Mouse (Mus musculus) heart, adult 18-20 months (tissue): ENCODE results near the gene Fam129c. TPM values are rescaled to one million over a fixed set of nuclear protein-coding genes. Genes with fewer than 3 reads are reported as not detected.
A peak's percentile ranks its signal among the peaks of the same experiment; 100 is the strongest.

Source experiments
- DNase-seq, 2 experiments: peaks; one replicate each; pipeline ENCODE4 v3.0.0; 2021 to 2022; ENCODE audit warnings: mixed read lengths in 1 of 2
- total RNA-seq, 2 experiments: library from RNA; stranded (reverse); gene quantifications; 2 replicates each; pipeline ENCODE4 v1.2.3; 2021

The Fam129c gene
- total RNA-seq, 2 experiments from 2014 or later: 0.99 to 1.0 TPM

DNA sequence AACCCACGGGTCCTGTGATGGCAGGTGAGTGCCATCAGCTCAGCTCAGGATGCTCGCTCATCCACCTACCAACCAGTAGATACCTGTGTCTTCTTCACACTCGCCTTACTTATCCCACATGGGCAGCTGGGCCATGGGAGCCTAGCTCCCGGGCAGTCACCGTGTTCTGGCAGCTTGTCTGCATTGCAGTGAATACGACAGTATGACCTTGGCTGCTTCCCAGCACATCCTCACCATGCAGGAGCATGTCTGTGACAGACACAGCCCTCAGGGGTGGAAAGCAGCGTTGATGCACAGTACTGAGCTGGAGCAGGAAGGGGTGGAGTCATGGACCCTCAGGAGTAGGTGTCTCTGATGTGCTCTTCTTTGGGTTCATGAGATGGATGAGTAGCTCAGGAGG lies 23.0 kb upstream of the Fam129c start:
- peak in 1 of 2 experiments; percentile 41 for DNase-seq

DNA sequence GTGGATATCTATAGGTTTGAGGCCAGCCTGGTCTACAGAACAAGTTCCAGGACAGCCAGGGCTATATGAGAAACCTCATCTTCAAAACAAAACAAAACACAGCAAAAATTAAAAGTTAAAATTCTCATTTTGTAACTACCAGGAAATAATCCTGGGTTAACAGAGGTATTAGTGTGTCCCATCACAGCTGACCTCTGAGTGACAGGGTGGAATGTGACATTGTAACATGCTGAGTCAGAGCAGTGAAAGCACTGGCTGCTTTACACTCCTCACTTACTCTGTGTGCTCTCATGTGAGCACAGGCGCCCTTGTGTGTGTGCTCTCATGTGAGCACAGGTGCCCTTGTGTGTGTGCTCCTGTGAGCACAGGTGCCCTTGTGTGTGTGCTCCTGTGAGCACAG lies 22.4 kb upstream of the Fam129c start:
- DNase-seq: no peak

DNA sequence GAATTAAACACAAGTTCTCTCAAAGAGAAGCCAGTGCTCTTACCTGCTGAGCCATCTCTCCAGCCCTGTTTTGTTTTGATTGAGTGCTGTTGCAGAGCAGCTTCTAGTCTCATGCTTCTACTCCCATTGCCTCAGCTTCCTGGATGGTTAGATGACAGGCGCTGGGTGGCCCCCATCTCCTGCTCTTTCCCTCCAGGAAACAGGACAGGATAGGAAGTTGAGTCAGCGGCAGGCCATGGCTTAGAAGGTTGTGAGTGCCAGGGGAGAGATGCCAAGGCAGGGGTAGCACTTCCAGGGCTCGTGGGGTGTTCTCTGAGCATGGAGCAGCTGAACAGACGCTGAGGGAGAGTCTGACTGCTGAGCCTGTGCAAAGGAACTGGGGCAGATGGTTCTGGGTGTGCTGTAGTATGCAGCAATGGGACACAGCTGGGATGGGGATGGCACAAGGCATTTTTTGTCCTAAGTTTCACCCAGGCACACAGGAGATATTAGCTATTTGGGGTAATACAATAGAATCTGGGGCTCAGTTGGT lies 19.5 kb upstream of the Fam129c start:
- DNase-seq: no peak

DNA sequence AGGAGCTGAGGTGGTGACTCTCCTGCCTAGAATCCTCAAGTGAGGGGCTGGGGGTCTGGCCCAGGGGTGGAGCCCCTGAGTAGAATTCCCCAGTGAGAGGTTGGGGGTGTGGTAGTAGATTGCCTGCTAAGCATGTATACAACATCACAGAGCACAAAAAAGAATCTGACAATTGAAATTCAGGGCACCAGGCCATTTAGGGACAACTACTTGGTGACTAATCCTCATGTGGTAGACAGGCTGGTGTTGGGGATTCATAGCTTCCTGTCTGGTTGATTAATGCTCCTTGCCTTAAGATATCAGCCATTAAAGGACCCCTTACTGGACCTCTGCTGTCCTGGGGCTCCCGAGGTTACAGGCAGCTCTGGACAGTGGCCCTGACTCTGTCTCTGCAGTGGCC lies 18.4 kb upstream of the Fam129c start:
- no peak for DNase-seq

DNA sequence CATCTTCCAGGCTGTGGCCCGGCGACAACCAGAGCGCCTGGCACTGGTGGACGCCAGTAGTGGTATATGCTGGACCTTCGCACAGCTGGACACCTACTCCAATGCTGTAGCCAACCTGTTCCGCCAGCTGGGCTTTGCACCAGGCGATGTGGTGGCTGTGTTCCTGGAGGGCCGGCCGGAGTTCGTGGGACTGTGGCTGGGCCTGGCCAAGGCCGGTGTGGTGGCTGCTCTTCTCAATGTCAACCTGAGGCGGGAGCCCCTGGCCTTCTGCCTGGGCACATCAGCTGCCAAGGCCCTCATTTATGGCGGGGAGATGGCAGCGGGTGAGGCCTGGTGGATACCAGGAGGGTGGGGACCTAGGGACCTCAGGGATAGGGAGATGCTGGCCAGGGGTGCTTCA lies 18.0 kb upstream of the Fam129c start:
- DNase-seq: peak; percentile 75 to 83

DNA sequence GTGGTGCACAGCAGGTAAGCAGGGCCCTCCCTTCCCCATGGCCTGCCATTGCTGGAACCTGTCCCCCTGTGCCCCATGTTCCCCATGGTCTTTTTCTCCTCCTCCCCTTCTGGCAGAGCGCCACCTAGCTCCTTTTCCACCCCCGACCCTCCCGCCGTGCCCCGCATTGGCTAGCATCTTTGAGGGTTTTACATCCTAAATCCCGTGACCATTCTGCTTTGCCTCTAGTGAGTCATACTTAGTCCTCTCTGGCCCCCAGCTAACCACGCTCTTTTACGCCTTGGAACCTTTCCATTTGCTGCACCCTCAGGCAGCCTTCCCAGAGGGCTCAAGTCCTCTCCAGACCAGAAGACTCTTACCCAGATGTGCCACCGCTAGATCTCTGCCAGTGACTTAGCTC lies 17.2 kb upstream of the Fam129c start:
- no peak for DNase-seq

DNA sequence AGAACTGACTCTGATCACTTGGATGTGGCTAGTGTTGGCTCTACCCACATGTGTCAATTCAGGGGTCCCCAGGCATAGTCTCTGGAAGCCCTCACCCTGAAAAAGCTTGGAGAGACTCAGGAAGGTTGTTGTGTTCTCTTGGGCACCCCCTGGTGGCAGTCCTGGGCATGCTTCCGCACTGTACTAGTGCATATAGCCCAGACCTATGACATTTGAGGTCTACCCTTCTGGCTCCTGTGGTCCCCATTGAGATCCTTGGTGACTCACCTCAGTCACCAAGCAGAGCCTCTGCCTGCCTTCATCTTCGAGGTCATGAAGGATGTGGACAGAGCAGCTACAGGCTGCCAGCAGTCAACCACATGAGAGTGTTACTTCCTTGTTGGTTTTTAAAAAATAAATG lies 10.6 kb upstream of the Fam129c start:
- DNase-seq: peak in 1 of 2 experiments; percentile 63

DNA sequence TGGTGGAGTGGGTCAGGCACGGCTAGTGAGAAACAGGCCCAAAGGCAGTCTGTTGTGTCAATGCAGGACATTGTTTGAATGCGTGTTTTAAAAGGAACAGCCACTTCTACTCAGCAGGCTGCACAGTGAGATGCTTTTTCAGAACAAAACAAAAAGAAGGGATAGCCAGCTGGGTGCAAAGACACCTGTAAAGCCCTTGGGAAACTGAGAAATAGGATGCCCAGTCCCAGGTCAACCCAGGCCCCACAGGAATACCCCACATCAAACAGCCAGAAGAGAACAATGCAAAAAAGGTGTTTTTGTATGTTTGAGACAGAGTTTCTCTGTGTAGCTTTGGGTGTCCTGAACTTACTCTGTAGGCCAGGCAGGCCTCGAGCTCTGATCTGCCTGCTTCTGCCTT lies 8.7 kb upstream of the Fam129c start:
- no peak for DNase-seq

DNA sequence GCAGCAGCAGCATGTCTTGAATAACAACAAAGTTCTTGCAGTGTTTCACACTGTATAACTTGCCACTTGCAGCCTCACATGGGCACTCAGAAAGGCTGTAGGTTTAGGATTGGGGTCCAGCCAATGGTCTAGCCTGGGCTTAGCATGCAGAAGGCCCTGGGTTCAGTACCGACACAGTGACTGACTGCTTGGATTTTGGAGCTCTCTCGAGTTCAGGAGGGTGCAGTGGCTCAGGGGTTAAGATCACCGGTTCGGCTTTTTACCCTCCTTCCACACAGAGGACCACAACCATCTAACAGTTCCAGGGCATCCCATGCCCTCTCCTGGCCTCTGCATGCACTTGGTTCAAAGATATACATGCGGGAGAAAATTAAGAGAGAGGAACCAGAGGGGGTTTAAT lies 6.4 kb upstream of the Fam129c start:
- DNase-seq: no peak

DNA sequence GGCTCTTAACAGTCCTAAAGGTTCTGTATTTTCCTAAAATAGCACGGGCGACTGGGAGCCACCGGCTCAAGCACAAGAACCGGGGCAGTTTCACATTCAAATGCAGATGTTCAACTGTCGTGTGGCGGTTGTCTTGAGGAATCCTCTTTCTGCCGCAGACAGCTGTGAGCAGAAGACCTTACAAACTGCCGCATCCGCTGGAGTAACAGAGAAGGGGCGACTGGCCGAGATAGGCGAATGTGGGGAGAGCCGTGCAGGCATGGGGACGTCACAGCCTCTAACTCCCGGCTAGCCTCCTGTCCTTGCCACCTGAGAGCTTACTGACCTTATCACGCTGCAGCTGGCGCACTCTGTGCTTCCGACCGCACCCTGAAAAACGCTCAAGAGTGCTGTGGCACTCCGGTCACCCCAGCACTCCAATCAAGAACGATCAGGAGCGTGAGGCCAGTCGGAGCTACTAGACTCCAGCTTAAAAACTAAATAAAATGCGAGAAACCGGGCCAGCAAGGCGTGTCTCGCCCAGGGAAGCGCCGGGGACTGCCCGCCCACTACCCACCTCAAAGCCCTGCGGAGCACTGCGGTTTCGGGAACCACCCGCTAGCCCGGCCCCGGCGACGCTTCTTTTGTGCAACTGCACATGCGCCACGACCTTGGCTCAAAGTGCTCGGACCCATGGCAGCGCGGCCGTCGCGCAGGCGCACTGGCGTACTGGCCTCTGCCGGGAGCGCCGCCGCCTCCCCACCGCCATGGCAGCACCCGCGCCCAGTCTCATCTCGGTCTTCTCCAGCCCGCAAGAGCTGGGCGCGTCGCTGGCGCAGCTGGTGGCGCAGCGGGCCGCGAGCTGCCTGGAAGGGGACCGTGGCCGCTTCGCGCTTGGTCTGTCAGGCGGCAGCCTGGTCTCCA lies 5.7 kb upstream of the Fam129c start, which contains the start of gene Pgls:
TSS of gene Pgls (plus strand) at position 706 of the 903 bp plus-strand sequence.
- peak; percentile 96 to 97 for DNase-seq

DNA sequence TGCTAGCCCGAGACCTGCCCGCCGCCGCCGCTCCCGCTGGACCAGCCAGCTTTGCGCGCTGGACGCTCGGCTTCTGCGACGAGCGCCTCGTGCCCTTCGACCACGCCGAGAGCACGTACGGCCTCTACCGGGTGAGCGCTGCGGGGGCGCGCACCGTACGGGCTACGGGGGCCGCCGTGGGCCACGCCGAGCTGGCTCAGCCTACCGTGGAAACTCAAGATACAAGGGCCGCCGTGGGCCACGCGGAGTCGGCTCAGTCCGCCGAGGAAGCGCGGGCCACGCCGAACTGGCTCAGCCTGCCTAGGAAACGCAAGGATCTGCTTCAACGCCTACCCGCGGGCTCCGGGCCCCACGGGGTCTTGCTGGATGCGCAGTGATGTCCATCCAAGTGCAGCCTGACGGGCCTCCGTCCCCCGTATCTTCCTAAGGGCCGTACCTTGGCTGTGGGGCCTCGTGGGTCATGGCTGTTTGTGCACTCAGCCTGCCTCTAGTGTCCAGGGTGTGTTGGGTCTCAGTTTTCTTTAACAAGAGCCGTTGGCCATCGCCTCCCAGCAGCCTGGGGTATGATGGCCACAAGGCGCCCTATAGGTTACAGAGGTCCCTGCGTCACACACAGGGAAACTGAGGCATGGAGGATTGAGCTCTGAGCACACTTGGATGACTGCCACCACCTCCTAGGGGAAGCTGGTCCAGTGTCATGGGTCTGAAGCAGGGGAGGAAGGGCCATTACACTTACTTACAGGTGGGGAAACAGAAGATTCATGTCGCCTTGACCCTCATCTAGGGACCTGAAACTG lies 4.9 kb upstream of the Fam129c start:
- DNase-seq: peak; percentile 85

DNA sequence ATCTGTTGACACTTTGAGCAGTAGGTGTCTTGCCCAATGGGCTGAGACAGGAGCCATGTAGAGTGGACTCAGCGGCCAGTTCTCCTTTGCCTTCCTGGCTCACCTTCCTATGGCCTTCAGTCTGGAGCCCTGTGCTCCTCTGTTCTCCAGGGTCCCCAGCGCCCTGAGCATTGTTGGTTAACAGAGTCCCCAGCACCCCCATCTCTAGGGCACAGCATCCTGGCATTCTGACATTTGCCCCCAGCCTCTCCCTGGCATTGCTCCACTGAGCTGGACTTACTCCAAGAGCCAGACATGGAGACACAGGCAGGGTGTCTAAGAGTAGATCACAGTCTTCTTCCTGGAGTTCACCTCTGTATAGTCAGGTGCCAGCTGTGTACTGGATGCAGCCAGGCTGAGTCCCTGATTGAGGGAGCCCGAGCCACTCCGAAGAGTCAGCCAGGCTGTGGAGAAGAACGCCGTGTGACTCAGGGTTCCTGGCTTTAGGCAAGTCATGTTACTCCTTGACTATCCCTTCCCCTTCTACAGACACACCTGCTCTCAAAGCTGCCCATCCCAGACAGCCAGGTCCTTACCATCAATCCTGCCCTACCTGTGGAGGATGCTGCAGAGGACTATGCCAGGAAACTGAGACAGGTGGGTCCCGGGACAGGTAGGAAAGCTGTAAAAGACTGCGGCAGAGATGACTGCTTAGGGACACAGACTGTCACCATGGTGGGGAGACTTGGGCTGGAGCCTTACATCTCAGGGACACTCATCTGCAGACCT lies 3.7 kb upstream of the Fam129c start:
- no peak for DNase-seq

DNA sequence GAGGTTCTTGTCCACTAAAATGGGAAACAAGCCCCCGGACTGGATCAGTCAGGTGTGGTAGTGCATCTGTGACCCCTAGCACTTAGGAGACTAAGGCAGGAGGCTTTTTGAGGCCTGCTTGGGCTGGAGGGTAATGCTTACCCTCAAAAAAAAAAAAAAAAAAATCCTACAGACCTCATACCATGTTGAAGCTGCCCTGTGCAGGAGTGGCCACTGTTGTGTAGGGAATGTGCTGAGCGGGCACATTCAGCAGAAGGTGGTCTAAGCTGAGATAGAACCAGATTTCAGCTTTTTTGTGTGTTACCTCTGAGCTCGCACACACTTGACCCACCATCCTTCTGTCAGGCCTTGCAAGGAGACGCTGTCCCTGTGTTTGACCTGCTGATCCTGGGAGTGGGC lies 3.1 kb upstream of the Fam129c start:
- no peak for DNase-seq

DNA sequence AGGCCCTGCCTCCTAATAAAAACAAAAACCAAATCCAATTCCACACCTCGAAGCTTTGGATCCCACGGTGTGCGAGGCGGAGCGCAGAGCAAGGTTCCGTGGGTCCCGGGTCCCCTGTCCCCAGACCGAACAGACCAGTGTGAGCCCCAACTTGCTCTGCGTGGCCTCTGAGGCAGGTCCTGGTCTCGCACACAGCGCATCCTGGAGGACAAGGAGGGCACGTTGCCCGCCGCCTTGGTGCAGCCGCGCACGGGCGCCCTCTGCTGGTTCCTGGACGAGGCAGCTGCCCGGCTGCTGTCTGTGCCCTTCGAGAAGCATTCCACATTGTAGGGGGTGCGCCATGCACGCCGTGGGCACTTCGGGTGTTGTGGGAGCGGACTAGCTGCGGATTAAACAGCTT lies 1.6 kb upstream of the Fam129c start:
- peak; percentile 88 to 91 for DNase-seq

DNA sequence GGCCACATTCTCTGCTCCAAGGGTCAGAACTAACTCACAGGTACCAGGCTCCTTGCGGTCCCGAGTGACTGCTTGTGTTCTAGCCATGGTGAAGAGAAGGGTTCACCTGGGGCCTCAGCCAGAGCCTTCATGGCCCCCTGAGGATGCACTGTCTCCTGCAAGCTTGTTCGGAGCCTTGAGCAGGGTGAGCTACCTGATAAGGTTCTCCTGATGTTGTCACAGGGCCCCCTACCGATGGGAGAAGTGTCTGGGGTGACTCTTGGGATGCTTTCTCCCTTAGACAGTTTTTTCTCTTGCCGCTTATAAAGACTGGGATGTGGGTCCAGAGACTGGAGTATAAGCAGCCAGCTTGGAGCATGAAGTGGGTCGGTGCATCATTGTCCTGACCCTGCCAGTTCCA lies 1.1 kb upstream of the Fam129c start:
- DNase-seq: no peak

DNA sequence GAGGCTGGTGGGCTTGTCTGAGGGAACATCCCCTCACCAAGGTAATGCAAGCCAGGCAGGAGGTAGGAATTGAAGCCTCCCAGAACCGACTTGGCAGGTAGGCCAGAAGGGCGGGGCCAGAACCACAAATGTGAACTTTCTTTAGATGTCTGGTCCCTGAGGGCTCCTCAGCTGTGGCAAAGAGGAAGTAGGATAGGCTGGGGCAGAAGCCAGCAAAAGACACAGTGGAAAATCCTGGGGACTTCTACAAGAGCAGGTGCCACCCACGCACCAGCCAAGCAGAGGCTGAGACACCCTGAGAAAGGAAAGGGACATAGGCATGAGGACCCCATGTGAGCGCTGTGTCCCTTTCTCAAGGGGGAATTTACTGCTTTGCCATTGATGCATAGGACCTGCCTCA lies 650 bp upstream of the Fam129c start:
- peak in 1 of 2 experiments; percentile 32 for DNase-seq

DNA sequence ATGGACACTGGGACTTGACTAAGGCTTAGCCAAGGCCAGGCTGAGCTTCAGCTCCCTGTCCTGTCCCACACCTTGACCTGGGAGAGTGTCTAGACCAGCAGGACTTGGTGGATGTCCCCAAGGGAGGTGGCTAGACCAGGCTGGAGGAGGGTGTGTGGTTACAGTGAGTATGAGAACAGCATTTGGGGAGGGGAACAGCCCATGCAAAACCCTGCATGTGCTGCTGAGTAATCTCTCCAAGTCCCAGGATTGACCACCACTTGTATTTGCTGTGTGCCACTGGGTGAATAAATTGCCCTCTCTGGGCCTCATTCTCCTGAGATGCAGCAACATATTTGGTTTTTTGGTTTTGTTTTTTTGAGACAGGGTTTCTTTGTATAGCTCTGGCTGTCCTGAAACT lies 927 bp downstream of the Fam129c start:
- DNase-seq: no peak

DNA sequence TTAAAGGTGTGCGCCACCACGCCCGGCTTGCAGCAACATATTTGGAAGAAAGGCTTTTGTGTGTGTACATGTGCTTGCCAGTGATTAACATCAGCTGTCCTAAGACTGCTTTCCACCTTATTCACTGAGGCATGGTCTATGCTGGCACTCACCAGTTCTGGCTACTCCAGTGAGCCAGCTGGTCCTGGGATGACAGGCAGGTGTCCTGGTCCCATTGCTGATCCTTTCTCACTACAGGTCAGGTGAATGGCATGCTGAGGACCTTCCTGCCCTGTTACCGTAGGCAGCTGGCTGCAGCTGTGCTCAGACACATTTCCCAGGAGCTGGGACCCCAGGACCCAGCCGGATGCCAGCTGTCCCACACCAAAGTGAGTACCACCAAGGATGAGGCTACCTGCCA lies 1.4 kb downstream of the Fam129c start:
- DNase-seq: no peak

DNA sequence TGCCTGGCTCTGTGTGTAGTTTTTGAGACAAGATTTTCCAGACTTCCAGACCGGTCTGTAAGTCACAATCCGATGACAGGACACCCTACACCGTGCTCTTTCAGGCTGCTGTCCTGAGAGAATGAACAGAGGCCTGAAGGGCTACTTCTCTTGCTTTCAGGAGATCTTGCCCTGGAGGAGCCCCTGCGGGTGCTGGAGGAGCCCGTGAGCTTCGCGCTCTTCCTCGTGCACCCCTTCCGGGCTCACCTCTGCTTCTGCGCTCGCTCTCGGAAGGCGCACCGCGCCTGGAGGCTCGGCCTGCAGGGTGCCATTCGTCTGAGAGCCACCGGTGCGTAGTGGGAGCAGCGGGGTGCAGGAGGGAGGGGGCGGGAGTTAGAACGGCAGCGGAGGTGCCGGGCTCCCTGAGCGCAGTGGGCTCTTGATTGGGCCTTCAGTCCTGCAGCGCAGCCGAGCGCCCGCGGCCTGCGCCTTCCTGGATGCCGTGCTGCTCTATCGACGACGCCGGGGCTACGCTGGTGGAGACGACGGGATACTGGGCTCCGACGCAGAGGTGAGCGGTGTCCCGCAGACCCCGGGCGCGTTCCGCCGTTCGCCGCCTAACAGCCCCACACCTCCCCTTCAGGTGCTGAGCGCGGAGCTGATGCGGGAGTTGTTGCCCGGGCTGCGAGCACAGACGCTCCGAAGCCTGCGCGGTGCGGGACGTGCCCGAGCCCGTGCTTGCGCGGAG lies 4.7 kb downstream of the Fam129c start:
- no peak for DNase-seq

DNA sequence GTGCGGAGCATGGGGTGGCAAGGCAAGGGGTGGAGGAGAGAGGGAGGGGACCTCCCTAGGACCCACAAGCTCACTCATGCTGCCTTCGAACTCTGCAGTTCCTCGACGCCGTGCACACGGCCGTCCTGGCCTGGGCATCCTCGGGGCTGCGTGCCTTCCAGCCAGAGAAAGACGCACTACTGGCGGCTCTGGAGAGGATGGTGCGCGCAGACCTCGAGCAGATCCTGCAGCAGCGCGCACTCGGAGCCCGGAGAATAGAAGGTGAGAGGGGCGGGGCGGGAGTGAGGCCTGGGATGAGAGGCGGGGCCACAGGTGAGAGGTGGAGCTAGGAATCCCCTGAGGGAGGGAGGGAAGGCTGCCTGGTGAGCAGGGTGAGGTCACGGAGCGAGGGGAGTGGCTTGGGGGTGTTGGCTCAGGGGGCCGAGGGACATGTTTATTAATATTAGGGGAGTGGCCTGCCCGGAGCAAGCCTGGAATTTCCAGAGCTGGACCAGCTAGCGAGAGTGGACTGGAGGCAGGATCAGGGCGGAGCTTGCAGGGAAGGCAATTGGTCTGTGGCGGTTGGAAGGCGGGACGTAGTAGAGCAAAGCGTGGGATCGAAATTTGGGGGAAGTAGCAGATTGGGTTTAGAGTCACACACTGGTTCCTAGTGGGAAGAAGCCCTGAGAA lies 5.4 kb downstream of the Fam129c start:
- peak; percentile 78 to 87 for DNase-seq

DNA sequence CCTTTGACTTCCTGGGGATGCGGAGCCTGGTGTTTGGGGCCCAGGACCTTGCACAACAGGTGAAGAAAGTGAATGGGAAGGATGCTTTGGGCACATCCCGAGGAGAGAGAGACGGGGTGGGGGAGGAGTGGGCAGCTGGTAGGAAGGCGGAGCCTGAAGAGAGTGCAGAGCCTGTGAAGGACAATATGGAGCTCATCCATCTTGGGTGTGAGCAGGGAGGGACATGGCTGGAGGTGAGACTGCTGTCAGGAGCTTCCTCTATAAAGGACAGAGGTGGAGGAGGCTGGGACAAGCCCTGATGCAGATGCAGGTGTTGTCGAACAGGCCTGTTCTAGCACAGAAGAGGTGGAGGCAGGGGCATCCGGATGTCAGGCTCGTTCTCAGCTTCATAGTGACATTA lies 6.6 kb downstream of the Fam129c start:
- DNase-seq: no peak
